8 mouse cellular contexts compared by ENCODE assay signal in the genomic region with DNA sequence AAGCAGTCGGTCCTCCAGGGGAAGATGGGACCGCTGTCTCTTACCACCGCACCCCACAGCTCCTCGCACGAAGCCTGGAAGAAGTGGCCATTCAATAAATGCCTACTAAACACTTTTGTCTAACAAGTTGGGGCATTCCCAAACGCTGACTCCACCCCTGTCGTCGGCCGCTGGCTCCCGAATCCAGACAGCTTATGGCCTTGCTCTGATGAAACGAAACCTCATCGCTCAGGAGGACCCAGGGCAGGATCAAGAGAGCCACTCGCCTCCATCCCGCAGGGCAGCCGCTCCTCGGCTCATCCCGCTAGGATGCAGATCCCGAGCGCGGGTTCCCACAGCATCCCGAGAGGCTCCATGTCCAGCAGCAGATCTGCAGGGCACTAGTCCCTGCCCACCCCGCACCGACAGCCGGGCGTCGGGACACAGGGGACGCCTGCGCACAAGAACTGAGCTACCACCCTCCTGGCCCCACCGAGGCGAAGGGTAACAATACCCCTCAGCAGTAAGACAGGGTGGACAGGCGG. TPM values are rescaled to one million over a fixed set of nuclear protein-coding genes. Genes with fewer than 3 reads are reported as not detected.
DNase-seq lines count a peak whose midpoint lies in the region; ATAC-seq and TF ChIP-seq lines count a peak whose summit lies in the region.

No protein-coding gene starts in this region.

- peak overlapping the region; percentile 97 for H3K4me3 ChIP-seq in E14TG2a.4 (replicated peaks; ENCODE audit: low read length)
- H3K4me3 ChIP-seq in kidney, postnatal 0 days (replicated peaks; ENCODE audit: low read depth, low read length): peak overlapping the region; percentile 64

- no peaks in the 10 kb centered on the region for H3K9me3 ChIP-seq in E14TG2a.4 (ENCODE audit: low read length)
- H3K9me3 ChIP-seq in kidney, postnatal 0 days (replicated peaks; ENCODE audit: low read length): no peaks in the 10 kb centered on the region

- H3K27ac ChIP-seq in kidney, postnatal 0 days: peak overlapping the region; percentile 97

- 0% methylated on average over 31 of the region's 31 CpGs for WGBS in kidney, postnatal 0 days

- no peaks in the 10 kb centered on the region for H3K27me3 ChIP-seq in E14TG2a.4 (ENCODE audit: insufficient read depth, low read length)
- no peaks in the 10 kb centered on the region for H3K27me3 ChIP-seq in kidney, postnatal 0 days (ENCODE audit: insufficient read depth, low read length)

- H3K9ac ChIP-seq in kidney, postnatal 0 days (ENCODE audit: low read depth, low read length): peak overlapping the region; percentile 78

- H3K4me1 ChIP-seq in E14TG2a.4 (replicated peaks; ENCODE audit: low read depth, low read length): peaks cover 34% of the 10 kb centered on the region
- H3K4me1 ChIP-seq in kidney, postnatal 0 days (replicated peaks; ENCODE audit: insufficient read depth, low read length): peaks cover 11% of the 10 kb centered on the region

- ATAC-seq in kidney, postnatal 0 days (replicated peaks; ENCODE audit: low FRiP score, low read depth): peak; percentile 65
- peak; percentile 1; the same call in 1 of the 2 replicates for ATAC-seq in megakaryocyte progenitor cell, adult 5-6 weeks (replicated peaks; ENCODE audit: poor library complexity)

- no peaks in the 10 kb centered on the region for H3K36me3 ChIP-seq in E14TG2a.4 (ENCODE audit: insufficient read depth, low read length)
- H3K36me3 ChIP-seq in kidney, postnatal 0 days (ENCODE audit: insufficient read depth, low read length): no peaks in the 10 kb centered on the region

- TF ChIP-seq CTCF in E14TG2a.4 (conservative IDR thresholded peaks at IDR 0.05; ENCODE audit: low read length): no peak
- TF ChIP-seq CTCF in kidney, postnatal 0 days (IDR thresholded peaks at IDR 0.05; ENCODE audit: low read depth): no peak

- peak; percentile 87 for DNase-seq in A20 (ENCODE audit: low read depth, low spot score)
- DNase-seq in c-Kit-positive CD71-negative TER-119-negative erythroid progenitor cells, embryonic 14.5 days (ENCODE audit: low read depth): peak; percentile 28
- DNase-seq in heart, adult 18-20 months: peak; percentile 79 to 81
- peak; percentile 77 for DNase-seq in kidney, postnatal 0 days (ENCODE audit: low spot score)
- peak; percentile 74 for DNase-seq in urinary bladder, postnatal 14 days (ENCODE audit: low spot score)
- no peak for DNase-seq in layer of hippocampus, postnatal 36 days

- H3K4me2 ChIP-seq in kidney, postnatal 0 days (ENCODE audit: low read length): peak overlapping the region; percentile 67

RNA-seq across cellular contexts. Expression of a gene that starts 0.6 kb away (rescaled TPM):
- 1 to 10 TPM; 3.7 to 4.1 TPM for total RNA-seq in heart, adult 18-20 months (2021)
- 18.5 and 19.2 TPM in 2 replicates for polyA plus RNA-seq in kidney, postnatal 0 days (2015; fragmentation: Nextera tagmentation; extraction: Ambion mirVana)
- 5.7 and 6.5 TPM in 2 replicates for total RNA-seq in megakaryocyte progenitor cell, adult 5-6 weeks (2015)
- 9.5 and 10.1 TPM in 2 replicates for total RNA-seq in megakaryocyte progenitor cell, adult 5-6 weeks (2017)
- total RNA-seq in layer of hippocampus, postnatal 36 days (2021): 10 to 100 TPM in 1 of 2 experiments, 1 to 10 TPM in 1; 9.7 to 10.3 TPM

RNA-seq across cellular contexts. Expression of a gene that starts 6.7 kb away (rescaled TPM):
- total RNA-seq in heart, adult 18-20 months (2021): 10 to 100 TPM; 14.5 to 20.7 TPM
- polyA plus RNA-seq in kidney, postnatal 0 days (2015; fragmentation: Nextera tagmentation; extraction: Ambion mirVana): 33.2 and 33.4 TPM in 2 replicates
- total RNA-seq in megakaryocyte progenitor cell, adult 5-6 weeks (2015): 50.9 and 65.2 TPM in 2 replicates
- total RNA-seq in megakaryocyte progenitor cell, adult 5-6 weeks (2017): 47.3 and 53.0 TPM in 2 replicates
- total RNA-seq in layer of hippocampus, postnatal 36 days (2021): 10 to 100 TPM; 12.0 to 12.6 TPM

RNA-seq across cellular contexts. Expression of a gene that starts 30.4 kb away (rescaled TPM):
- total RNA-seq in heart, adult 18-20 months (2021): 10 to 100 TPM; 38.6 to 43.6 TPM
- 131 and 148 TPM in 2 replicates for polyA plus RNA-seq in kidney, postnatal 0 days (2015; fragmentation: Nextera tagmentation; extraction: Ambion mirVana)
- total RNA-seq in megakaryocyte progenitor cell, adult 5-6 weeks (2015): 11.8 and 12.0 TPM in 2 replicates
- total RNA-seq in megakaryocyte progenitor cell, adult 5-6 weeks (2017): 7.9 and 8.9 TPM in 2 replicates
- total RNA-seq in layer of hippocampus, postnatal 36 days (2021): 10 to 100 TPM; 24.5 to 27.0 TPM

Comparison
In these comparisons a context has a peak if more than half of its experiments do, and no peak if none do; other contexts are left out.
1. DNase-seq: peak in A20 (single experiment), c-Kit-positive CD71-negative TER-119-negative erythroid progenitor cells, embryonic 14.5 days (single experiment), heart, adult 18-20 months (2 of 2), kidney, postnatal 0 days (single experiment) and urinary bladder, postnatal 14 days (single experiment); none in layer of hippocampus, postnatal 36 days (0 of 2).